Mouse (Mus musculus) lung, postnatal 0 days (tissue): Measurements from ENCODE around the gene Fbln2.

Experiments
- CTCF ChIP-seq: IDR thresholded peaks from 2 replicates; pipeline ENCODE4 v1.5.1; 2016; ENCODE audit warnings: antibody characterized with exemption, mild to moderate bottlenecking
- EP300 ChIP-seq: IDR thresholded peaks from 2 replicates; pipeline ENCODE4 v1.6.1; 2016; ENCODE audit warnings: antibody characterized with exemption, mild to moderate bottlenecking, control low read depth

- no peak for TF ChIP-seq CTCF
- TF ChIP-seq EP300: no peak
Measured at GRCm38 (mm10) chr6:91231523-91231922, 19.3 kb downstream of the Fbln2 start.
